Mouse (Mus musculus) G1E-ER4 (cell line): ENCODE data around the gene Ceacam16. TPM values are rescaled to one million over a fixed set of nuclear protein-coding genes. Genes with fewer than 3 reads are reported as not detected.

Experiments
- GATA1 ChIP-seq: IDR thresholded peaks from one replicate; pipeline ENCODE4 v1.8.0; 2012; ENCODE audit warnings: low read length, inconsistent platforms
- polyA plus RNA-seq: library from polyadenylated mRNA; stranded (reverse); fragments of >175 nt; gene quantifications from 2 replicates; pipeline ENCODE4 v1.2.3, GENCODE M21; 2012

The Ceacam16 gene
- 0.83 and 1.3 TPM in 2 replicates for polyA plus RNA-seq

DNA sequence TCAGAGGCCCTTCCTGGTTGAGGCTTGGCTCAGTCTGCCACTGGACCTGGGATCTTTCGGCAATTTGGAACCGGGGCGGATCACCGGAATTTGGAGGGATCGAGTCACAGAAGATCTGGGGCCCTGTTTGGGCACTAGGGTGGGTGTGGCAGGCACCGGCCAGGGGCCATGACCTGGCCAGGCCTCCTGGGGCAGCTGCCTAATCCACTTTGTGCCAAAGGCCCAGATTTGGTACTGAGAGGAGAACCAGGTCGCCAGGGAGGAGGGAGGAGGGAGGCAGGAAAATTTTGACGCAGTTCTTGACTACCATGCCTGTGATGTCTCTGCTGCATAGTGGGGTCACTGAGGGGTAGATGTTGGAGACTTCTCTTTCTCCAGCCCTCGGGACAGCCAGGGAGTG, at the start of gene Ceacam16:
TSS of gene Ceacam16 (minus strand) at position 101 of the 400 bp plus-strand sequence.
- TF ChIP-seq GATA1 = no peak

DNA sequence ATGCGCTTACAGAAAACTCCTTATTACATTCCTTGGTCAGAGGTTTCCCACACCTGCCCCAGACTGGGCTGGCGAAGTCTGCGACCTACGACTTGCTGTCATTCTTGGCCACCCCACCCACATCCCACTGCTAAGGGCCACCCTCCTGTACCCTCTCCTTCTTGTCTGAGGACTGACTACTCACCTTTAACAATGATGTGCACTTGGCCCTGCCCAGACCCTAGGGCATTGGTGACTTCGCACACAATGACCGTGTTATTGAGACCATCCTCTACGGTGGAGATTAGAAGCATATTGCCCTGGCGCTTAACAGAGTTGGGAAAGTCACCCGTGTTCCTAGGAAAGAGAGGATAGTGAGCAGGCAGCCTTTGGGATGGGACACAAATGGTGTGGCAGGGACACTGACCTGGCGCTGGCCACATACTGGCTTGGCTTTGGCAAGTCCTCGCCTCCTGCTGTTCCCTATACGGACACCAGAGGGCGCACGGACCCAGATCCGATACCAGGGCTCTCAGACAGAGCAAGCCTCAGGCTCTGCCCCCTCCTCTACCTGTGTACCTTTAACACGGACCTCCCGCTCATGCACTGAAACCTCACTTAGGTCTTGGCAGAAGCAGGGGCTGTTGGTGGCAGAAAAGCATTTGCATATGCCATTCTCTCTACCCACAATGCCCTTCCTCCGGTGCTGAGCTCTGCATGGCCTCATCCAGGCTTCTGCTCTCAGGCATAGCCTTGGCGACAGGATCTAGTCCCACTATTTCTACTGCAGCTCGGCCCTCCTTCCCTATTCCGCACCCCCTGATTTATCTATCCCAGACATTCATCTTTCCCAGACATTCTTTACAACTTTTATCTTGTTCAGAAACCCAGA, 49.6 kb upstream of the Ceacam16 start:
- TF ChIP-seq GATA1 = no peak

DNA sequence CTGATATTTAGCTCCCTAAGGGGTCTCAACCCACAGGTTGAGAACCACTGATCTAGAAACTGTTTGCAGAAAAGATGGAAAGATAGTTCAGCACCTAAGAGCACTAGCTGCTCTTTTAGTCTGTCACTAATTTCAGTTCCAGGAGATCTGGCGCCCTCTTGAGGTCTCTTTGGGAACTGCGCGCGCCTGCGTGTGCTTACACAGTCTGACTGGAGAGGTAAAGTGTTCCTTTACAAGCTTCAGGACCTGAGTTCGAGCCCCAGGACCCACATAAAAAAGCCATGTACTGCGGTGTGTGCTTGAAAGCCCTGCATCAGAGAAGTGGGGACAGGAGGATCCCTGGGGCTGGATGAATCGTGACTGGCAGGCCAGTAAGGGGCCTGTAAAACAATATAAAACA, 28.8 kb upstream of the Ceacam16 start:
- TF ChIP-seq GATA1 = no peak

DNA sequence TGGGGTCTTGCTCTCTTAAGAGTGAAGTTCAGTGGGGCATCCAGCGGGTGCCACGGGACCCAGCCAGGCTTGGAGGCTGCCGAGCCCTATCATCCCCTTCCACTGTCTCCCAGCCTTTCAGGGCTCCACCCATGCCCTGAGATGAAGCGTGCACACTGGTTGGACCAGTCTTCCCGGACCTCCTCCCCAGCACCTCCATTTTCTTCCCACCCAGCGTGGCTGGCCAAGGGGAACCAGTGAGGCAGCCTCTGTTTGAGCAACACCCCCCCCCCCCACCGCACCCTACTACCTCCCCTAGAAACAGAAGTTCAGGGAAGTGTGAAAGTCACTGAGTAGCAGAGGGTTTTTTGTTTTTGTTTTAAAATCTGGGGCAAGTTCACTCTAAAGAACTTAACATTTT, 26.8 kb upstream of the Ceacam16 start, which contains the start of gene Ceacam19:
TSS of gene Ceacam19 (minus strand) at position 117 of the 400 bp plus-strand sequence.
- TF ChIP-seq GATA1 = no peak

DNA sequence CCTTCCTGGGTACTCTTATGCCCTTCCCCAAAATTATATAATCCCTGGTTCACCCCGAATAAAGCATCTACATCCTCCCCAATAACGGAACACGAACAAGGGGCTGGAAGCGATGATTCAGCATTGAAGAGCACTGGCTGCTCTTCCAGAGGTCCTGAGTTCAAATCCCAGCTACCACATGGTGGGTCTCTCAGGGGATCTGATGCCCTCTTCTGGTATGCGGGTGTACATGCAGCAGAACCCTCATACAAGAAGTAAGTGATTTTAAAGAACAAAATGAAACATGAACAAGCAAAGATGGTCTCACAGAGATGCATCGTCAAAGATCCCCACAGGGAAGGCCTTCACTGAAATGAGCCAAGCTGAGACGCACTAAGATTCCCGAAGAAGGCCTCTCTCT, 19.7 kb upstream of the Ceacam16 start:
- TF ChIP-seq GATA1 = no peak

DNA sequence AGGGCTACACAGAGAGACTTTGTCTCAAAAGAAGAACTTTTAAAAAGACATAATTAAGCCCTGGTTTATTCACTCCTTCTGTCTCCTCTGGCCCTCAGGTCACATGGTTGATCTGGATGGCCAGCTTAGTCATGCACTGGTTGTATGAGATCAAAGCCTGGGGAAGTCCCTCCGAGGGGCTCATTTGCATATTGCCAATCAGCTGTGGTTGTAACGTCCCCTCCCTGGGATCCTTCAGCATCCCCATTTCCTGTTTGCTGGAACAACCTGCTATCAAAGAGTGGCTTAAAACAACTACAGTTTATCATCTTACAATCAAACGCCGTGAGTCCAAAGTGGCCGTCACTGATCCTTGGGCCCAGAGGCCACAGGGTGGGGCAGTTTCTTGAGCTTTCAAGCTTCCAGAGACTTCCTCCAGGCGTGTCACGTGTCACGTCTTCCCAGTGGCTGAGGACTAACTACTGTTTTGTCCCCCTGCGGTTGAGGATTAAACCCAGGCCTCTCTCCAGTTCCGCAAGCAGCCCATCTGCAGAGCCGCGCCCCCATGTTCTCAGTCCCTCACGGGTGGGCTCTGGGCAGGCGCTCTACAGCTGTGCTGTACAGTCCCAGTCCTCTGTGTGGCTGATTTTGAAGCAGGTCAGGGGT, 15.8 kb upstream of the Ceacam16 start:
- TF ChIP-seq GATA1 = no peak

DNA sequence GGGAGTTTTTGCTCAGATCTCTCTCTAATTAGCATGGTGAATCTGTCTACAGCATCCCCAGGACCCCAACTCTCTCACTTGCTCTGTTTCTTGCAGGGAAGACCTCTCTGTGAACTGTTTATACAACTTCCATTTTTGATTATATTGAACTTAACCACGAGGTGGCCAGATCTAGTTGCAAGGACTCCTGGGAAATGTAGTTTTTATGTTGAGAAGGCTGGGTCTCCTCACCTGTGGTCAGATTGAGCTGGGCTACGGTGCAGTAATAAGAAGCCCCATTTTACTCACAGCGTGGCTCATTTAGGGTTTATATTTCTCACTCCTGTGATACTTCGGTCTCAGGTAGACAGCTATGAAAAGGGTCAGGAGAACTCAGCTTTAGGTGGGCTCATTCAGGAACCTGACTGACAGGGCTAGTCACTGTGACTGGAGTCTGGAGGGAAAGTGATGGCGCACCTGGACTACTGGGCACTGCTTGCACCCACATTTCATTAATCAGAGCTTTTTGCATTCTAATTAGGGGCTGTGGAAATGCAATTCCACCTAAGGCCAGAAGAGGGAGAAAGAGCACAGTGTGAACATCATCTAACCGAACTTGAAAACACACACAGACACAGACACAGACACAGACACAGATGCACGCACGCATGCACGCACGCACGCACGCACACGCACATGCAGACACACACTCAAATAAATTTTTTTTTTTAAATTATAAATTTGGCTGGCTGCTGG, 15.0 kb upstream of the Ceacam16 start:
- TF ChIP-seq GATA1 = no peak

DNA sequence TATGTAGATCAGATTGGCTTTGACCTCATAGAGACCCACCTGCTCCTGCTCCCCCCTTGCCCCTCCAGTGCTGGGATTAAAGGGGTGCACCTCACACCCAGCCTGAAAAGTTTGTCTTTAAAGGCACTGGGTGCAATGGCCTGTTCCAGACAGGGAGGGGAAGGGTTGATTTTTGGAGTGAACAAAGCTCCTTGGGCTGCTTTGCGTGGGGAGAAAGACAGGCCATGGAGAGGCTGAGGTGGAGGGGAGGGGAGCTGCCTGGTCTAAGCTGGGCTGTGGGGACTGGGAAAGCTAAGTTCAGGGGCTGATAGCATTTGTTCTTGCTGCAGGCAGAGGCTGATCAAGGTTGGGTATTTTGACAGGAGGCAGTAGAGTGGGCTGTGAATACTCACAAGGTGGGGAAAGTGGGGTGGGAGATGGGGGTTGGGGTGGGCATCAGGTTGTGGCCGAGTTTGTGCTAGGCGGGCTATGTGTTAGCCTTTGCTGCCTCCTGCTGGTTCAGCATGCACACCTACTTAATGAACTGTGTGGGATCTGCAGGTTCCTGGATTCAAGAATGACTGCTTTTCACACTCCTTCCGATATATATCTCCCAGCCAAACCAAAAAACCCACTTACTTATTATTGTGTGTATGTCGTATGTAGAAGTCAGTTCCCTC, 11.0 kb upstream of the Ceacam16 start:
- TF ChIP-seq GATA1 = no peak

DNA sequence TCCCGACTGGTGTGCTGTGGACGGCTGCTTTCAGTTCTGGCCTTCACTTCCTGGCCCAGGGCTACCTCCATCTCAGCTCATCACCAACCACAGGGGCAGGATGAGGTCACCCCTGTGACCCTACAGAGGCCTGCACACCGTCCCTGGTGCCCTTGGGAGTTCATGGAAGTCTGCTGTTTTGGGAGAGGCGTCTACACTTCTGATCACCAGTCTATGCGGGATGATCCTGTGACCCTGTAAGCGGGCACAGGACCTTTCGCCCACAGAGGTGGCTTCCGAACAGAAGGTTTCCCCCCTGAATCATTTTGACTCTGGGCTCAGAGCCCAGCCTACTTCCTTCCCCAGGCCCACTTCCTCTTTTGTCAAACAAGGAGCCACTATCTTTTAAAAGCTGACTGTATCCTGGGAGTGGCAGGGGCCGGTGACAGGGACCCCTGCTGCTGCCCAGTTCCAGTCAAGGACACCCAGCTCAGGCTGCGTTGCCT, 10.1 kb upstream of the Ceacam16 start:
- no peak for TF ChIP-seq GATA1

DNA sequence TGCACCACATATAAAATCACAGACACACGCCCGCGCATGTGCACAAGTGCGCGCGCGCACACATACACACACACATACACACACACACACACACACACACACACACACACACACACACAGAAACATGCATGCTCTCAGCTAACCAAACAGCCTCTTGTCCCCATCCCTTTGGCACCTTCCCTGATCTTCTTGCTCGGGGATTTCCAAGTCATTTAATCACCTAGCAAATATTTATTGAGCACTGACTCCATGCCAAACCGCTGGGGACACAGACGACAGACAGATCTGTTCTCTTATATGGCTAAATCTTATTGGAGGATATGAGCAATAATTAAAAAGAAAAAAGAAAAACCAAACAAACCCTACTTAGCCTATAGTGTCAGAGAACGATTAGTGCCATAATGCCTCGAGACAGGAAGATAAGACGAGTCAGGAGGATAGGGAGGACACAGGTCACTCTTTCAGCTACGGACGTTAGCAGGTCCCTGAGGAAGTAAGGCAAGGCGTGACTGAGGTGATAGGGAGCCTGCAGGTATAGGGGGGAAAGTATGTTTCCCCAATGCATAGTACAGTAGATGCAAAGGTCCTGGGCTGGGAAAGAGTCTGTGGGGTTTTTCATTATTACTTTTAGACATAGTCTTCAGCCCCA, 6.8 kb upstream of the Ceacam16 start:
- TF ChIP-seq GATA1 = no peak

DNA sequence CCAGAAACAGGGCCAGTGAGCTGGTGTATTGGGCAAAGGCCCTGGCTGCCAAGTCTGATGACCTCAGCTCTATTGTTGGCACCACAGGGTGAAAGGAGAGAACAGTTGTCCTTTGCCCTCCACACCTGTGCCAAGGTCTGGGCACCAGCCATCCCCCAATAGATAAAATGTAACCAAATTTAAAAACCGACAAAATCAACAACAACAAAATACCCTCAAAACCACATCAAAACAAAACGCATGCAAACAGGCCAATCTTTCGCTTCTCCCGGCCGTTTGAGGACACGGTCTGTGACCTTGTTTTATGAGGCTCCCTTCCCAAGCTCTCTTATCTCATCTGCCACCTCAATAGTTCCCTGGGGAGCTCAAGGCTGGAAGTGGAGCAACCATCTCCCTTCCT, 5.4 kb upstream of the Ceacam16 start:
- no peak for TF ChIP-seq GATA1

DNA sequence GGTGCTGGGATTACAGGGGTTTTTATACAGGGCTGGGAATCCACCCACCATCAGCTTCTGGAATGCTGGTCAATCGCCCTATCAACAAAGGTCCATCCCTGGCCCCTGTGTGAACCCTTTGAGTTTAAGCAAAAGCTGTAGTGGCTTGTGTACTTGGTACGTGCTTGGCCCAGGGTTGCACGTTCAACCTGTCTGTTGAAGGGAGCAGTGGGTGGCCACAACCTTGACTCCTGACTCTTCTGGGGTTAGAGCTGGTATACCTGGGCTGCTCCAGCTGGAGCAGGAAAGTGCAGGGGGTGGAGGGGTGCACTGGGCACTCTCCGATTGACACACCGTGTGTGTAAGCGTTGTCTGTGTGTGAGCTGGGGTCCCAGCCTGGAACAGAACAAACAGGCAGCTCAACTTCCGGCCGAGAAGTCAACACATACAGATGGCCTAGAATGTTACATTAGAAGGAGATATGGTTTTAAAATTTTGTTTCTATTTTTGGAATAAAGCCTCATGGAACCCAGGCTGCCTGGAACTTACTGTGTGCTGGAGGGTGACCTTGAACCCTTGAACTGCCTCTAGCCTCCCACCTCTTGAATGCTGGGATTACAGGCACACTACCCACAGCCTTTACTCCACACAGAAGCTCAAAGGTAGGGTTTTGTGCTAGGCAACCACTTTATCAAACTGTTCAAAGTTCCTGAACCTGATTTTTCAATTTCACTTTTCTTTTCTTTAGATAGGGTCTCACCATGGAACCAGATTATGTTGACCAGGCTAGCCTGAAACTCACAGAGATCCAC, 4.3 kb upstream of the Ceacam16 start:
- no peak for TF ChIP-seq GATA1

DNA sequence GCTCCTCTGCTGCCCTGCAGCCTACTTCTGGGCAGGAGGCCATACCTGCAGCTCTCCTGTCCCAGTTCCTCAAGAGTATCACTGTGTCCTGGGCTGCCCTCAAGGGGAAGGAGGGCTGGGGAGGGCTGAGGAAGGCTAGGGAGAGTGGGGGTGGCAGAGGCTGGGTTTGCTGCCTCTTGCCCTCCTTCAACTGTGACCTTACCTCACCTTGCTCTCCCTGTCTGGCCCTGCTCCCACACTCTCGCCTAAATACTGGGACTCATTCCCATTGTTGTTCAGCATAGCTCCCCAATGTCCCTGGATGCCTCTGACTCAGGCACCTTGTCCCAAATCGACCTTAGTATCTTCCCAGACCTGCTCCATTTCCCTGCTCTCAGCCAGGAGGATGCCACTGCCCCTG, 3.1 kb upstream of the Ceacam16 start:
- TF ChIP-seq GATA1 = no peak

DNA sequence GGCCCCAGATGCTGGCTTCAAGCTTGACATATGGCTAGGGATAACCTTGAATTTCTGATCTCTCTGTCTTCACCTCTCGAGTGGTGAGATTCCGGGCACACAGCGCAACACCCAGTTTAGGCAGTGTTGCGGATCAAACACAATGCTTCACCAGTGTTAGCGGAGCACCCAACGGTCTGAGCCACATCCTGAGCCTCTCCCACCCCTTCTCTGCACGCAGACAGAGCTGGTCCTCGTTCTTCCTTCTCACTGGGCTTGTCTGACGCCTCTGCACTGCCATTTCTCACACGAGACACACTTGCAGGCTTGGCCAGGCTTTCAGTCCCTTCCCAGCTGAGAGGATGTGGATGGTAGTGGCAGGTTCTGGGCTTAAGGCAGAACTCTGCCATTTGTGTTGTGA, 1.4 kb downstream of the Ceacam16 start:
- no peak for TF ChIP-seq GATA1
